Mouse (Mus musculus) liver, adult (tissue): Measurements from ENCODE around the gene Lin7b.

Experiments
- GATA4 ChIP-seq: IDR thresholded peaks from 2 replicates; pipeline ENCODE4 v1.6.1; 2014; ENCODE audit warnings: mild to moderate bottlenecking, low read length; ENCODE audit not compliant: insufficient replicate concordance

The Lin7b gene

GRCm38 (mm10) chr7:45367020-45367880 is 3.1 kb downstream of the Lin7b start:
- TF ChIP-seq GATA4: no peak

- no peak for TF ChIP-seq GATA4
Observed at GRCm38 (mm10) chr7:45366652-45367019, 3.7 kb downstream of the Lin7b start, which contains the start of gene Ppfia3. TSS of gene Ppfia3 (minus strand) at chr7:45367019.

GRCm38 (mm10) chr7:45365742-45366651 is 4.4 kb downstream of the Lin7b start:
- no peak for TF ChIP-seq GATA4

GRCm38 (mm10) chr7:45363983-45364382 is 6.4 kb downstream of the Lin7b start:
- no peak for TF ChIP-seq GATA4

- TF ChIP-seq GATA4: no peak
Observed at GRCm38 (mm10) chr7:45362801-45363200, 7.6 kb downstream of the Lin7b start.

- TF ChIP-seq GATA4: no peak
Observed at GRCm38 (mm10) chr7:45361243-45361804, 9.1 kb downstream of the Lin7b start.

GRCm38 (mm10) chr7:45360404-45361125 is 9.8 kb downstream of the Lin7b start:
- TF ChIP-seq GATA4: no peak

GRCm38 (mm10) chr7:45356087-45356486 is 14.3 kb downstream of the Lin7b start:
- no peak for TF ChIP-seq GATA4

- TF ChIP-seq GATA4: no peak
Observed at GRCm38 (mm10) chr7:45355318-45356020, 14.9 kb downstream of the Lin7b start.

- no peak for TF ChIP-seq GATA4
Observed at GRCm38 (mm10) chr7:45353041-45353440, 17.3 kb downstream of the Lin7b start.

GRCm38 (mm10) chr7:45346905-45347304 is 23.5 kb downstream of the Lin7b start:
- no peak for TF ChIP-seq GATA4

- TF ChIP-seq GATA4: no peak
Observed at GRCm38 (mm10) chr7:45343543-45343942, 26.8 kb downstream of the Lin7b start.

GRCm38 (mm10) chr7:45342081-45342480 is 28.3 kb downstream of the Lin7b start:
- TF ChIP-seq GATA4: no peak

- no peak for TF ChIP-seq GATA4
Observed at GRCm38 (mm10) chr7:45341303-45341702, 29.1 kb downstream of the Lin7b start.
